Mouse (Mus musculus) midbrain, postnatal 0 days (tissue): Measurements from ENCODE around the gene Fmnl2. TPM values are rescaled to one million over a fixed set of nuclear protein-coding genes. Genes with fewer than 3 reads are reported as not detected.

Experiments used
- ATAC-seq: fragments of 200-750 bp; cut with Nextera tagmentation; 2 replicates; pipeline ENCODE4 v1.8.0; 2017; ENCODE audit warnings: moderate number of reproducible peaks, mild to moderate bottlenecking, moderate TSS enrichment, moderate library complexity; ENCODE audit not compliant: low FRiP score
- DNase-seq: peaks from one replicate; pipeline ENCODE4 v3.0.0-alpha.2; 2015; ENCODE audit warnings: low spot score
- H3K27ac ChIP-seq: fragments of 300-500 bp; sonication (generic); 2 replicates; pipeline ENCODE4 v1.5.1; 2014; ENCODE audit warnings: low read depth, mild to moderate bottlenecking, low read length, mixed read lengths
- H3K27me3 ChIP-seq: fragments of 300-500 bp; sonication (generic); 2 replicates; pipeline ENCODE4 v1.6.1; 2014; ENCODE audit warnings: low read length, control low read depth, mixed read lengths; ENCODE audit not compliant: insufficient read depth
- H3K36me3 ChIP-seq: fragments of 300-500 bp; sonication (generic); 2 replicates; pipeline ENCODE4 v1.6.1; 2014; ENCODE audit warnings: low read length, control low read depth, mixed read lengths; ENCODE audit not compliant: insufficient read depth
- H3K4me1 ChIP-seq: fragments of 300-500 bp; sonication (generic); 2 replicates; pipeline ENCODE4 v1.6.1; 2014; ENCODE audit warnings: mild to moderate bottlenecking, control low read depth, antibody characterized with exemption, low read length, mixed read lengths; ENCODE audit not compliant: insufficient read depth
- H3K4me2 ChIP-seq: fragments of 300-500 bp; sonication (generic); 2 replicates; pipeline ENCODE4 v1.6.1; 2014; ENCODE audit warnings: low read depth, mild to moderate bottlenecking, low read length, mixed read lengths; ENCODE audit not compliant: poor library complexity, severe bottlenecking
- H3K4me3 ChIP-seq: fragments of 300-500 bp; sonication (generic); 2 replicates; pipeline ENCODE4 v1.5.1; 2014; ENCODE audit warnings: low read depth, mild to moderate bottlenecking, low read length, moderate library complexity
- H3K9ac ChIP-seq: fragments of 300-500 bp; sonication (generic); replicated peaks from 2 replicates; pipeline ENCODE4 v1.6.1; 2014; ENCODE audit warnings: mild to moderate bottlenecking, low read length, moderate library complexity, mixed read lengths; ENCODE audit not compliant: poor library complexity, severe bottlenecking
- H3K9me3 ChIP-seq: fragments of 300-500 bp; sonication (generic); 2 replicates; pipeline ENCODE4 v1.6.1; 2016; ENCODE audit warnings: low read length, control low read depth
- CTCF ChIP-seq: IDR thresholded peaks from 2 replicates; pipeline ENCODE4 v1.5.1; 2016; ENCODE audit warnings: antibody characterized with exemption, mild to moderate bottlenecking
- WGBS: fragments of 180-500 bp; shearing (Covaris S2); extraction: QIAGEN DNeasy Blood & Tissue Kit; methylation state at CpG from one replicate; pipeline ENCODE4 v1.1.7; 2014; 5-methylcytosine and 5-hydroxymethylcytosine counted together
- polyA plus RNA-seq: library from polyadenylated mRNA; unstranded; fragments of >200 nt; fragmentation: Nextera tagmentation; extraction: Ambion mirVana; gene quantifications from 2 replicates; pipeline ENCODE4 v1.2.1, GENCODE M21; 2015
- total RNA-seq: library from RNA; depleted of rRNA; stranded (reverse); fragments of >200 nt; gene quantifications from 2 replicates; pipeline ENCODE4 v1.2.3, GENCODE M21; 2014

Fmnl2 gene
- total and polyA plus RNA-seq, 2 experiments from 2014 or later, result 8.4 to 27.0 TPM

GRCm38 (mm10) chr2:52868181-52868580 is 10.5 kb downstream of the Fmnl2 start:
- Histone ChIP-seq H3K4me3 (no peak overlapping the region), H3K27me3 (no peaks in the 10 kb centered on the region), H3K9ac (no peak overlapping the region), H3K4me1 (no peaks in the 10 kb centered on the region), H3K4me2 (no peak overlapping the region), H3K9me3 (no peaks in the 10 kb centered on the region), H3K27ac (no peak overlapping the region), H3K36me3 (no peaks in the 10 kb centered on the region)
- TF ChIP-seq CTCF, result no peak
- WGBS, result 80% methylated on average over 5 of the region's 5 CpGs
- DNase-seq (no peak), ATAC-seq (no peak)

GRCm38 (mm10) chr2:52872636-52873035 is 15.0 kb downstream of the Fmnl2 start:
- H3K4me3 ChIP-seq, result no peak overlapping the region
- H3K4me2 ChIP-seq, result no peak overlapping the region
- no peaks in the 10 kb centered on the region for H3K9me3 ChIP-seq
- H3K36me3 ChIP-seq, result no peaks in the 10 kb centered on the region
- H3K27me3 ChIP-seq, result no peaks in the 10 kb centered on the region
- no peak overlapping the region for H3K27ac ChIP-seq
- H3K9ac ChIP-seq, result no peak overlapping the region
- TF ChIP-seq CTCF, result no peak
- 77% methylated on average over 5 of the region's 5 CpGs for WGBS
- no peaks in the 10 kb centered on the region for H3K4me1 ChIP-seq
- no peak for DNase-seq
- no peak for ATAC-seq

GRCm38 (mm10) chr2:52873276-52874063 is 15.8 kb downstream of the Fmnl2 start:
- 45% methylated on average over 18 of the region's 18 CpGs for WGBS
- no peak for DNase-seq
- TF ChIP-seq CTCF, result no peak

GRCm38 (mm10) chr2:52874721-52875120 is 17.1 kb downstream of the Fmnl2 start:
- no peak overlapping the region for H3K4me2 ChIP-seq
- H3K4me3 ChIP-seq, result no peak overlapping the region
- no peaks in the 10 kb centered on the region for H3K27me3 ChIP-seq
- no peak overlapping the region for H3K9ac ChIP-seq
- DNase-seq, result no peak
- TF ChIP-seq CTCF, result no peak
- no peaks in the 10 kb centered on the region for H3K9me3 ChIP-seq
- no peak for ATAC-seq
- no peaks in the 10 kb centered on the region for H3K4me1 ChIP-seq
- H3K36me3 ChIP-seq, result no peaks in the 10 kb centered on the region
- H3K27ac ChIP-seq, result no peak overlapping the region

More at GRCm38 (mm10) chr2:52873276-52874063, 15.8 kb downstream of the Fmnl2 start:
- no peak overlapping the region for H3K27ac ChIP-seq
- H3K9ac ChIP-seq, result no peak overlapping the region
- H3K4me2 ChIP-seq, result 0 out of 2 replicates have a peak overlapping the region, but pooled peaks have one; percentile 4
- ATAC-seq, result no peak
- no peaks in the 10 kb centered on the region for H3K27me3 ChIP-seq
- no peaks in the 10 kb centered on the region for H3K4me1 ChIP-seq
- no peaks in the 10 kb centered on the region for H3K36me3 ChIP-seq
- H3K4me3 ChIP-seq, result no peak overlapping the region
- H3K9me3 ChIP-seq, result no peaks in the 10 kb centered on the region

GRCm38 (mm10) chr2:52875801-52876200 is 18.1 kb downstream of the Fmnl2 start:
- TF ChIP-seq CTCF, result no peak
- Histone ChIP-seq H3K4me3 (no peak overlapping the region), H3K4me1 (no peaks in the 10 kb centered on the region), H3K9ac (no peak overlapping the region), H3K4me2 (no peak overlapping the region), H3K27ac (no peak overlapping the region), H3K36me3 (no peaks in the 10 kb centered on the region), H3K27me3 (no peaks in the 10 kb centered on the region), H3K9me3 (no peaks in the 10 kb centered on the region)
- ATAC-seq, result no peak
- 83% methylated on average over 9 of the region's 9 CpGs for WGBS
- no peak for DNase-seq

GRCm38 (mm10) chr2:52883401-52883800 is 25.7 kb downstream of the Fmnl2 start:
- no peaks in the 10 kb centered on the region for H3K4me1 ChIP-seq
- TF ChIP-seq CTCF, result no peak
- WGBS, result 95% methylated on average over 2 of the region's 2 CpGs
- H3K27me3 ChIP-seq, result no peaks in the 10 kb centered on the region
- DNase-seq, result no peak
- no peak overlapping the region for H3K4me3 ChIP-seq
- H3K9me3 ChIP-seq, result no peaks in the 10 kb centered on the region
- no peak overlapping the region for H3K9ac ChIP-seq
- H3K36me3 ChIP-seq, result no peaks in the 10 kb centered on the region
- no peak overlapping the region for H3K27ac ChIP-seq
- no peak overlapping the region for H3K4me2 ChIP-seq
- no peak for ATAC-seq
